Mouse (Mus musculus) lung, embryonic 14.5 days (tissue): ENCODE results near the gene Oas1e. TPM values are rescaled to one million over a fixed set of nuclear protein-coding genes. Genes with fewer than 3 reads are reported as not detected.
A peak's percentile ranks its signal among the peaks of the same experiment; 100 is the strongest.

ENCODE experiments used
- ATAC-seq: fragments of 200-750 bp; cut with Nextera tagmentation; 2 replicates; pipeline ENCODE4 v1.8.0; 2017; ENCODE audit warnings: mild to moderate bottlenecking, moderate TSS enrichment, moderate library complexity; ENCODE audit not compliant: insufficient read depth
- DNase-seq: peaks from one replicate; pipeline ENCODE4 v3.0.0-alpha.2; 2015
- H3K27ac ChIP-seq: fragments of 300-500 bp; sonication (generic); 2 replicates; pipeline ENCODE4 v1.5.1; 2014; ENCODE audit warnings: low read depth, mild to moderate bottlenecking, moderate library complexity
- H3K27me3 ChIP-seq: fragments of 300-500 bp; sonication (generic); 2 replicates; pipeline ENCODE4 v1.6.1; 2014; ENCODE audit warnings: low read length, control low read depth; ENCODE audit not compliant: insufficient read depth
- H3K36me3 ChIP-seq: fragments of 300-500 bp; sonication (generic); 2 replicates; pipeline ENCODE4 v1.6.1; 2014; ENCODE audit warnings: control low read depth; ENCODE audit not compliant: insufficient read depth
- H3K4me1 ChIP-seq: fragments of 300-500 bp; sonication (generic); 2 replicates; pipeline ENCODE4 v1.6.1; 2014; ENCODE audit warnings: antibody characterized with exemption, control low read depth; ENCODE audit not compliant: insufficient read depth
- H3K4me2 ChIP-seq: fragments of 300-500 bp; sonication (generic); 2 replicates; pipeline ENCODE4 v1.6.1; 2014; ENCODE audit warnings: mild to moderate bottlenecking
- H3K4me3 ChIP-seq: fragments of 300-500 bp; sonication (generic); 2 replicates; pipeline ENCODE4 v1.5.1; 2014; ENCODE audit warnings: low read depth, low read length
- H3K9ac ChIP-seq: fragments of 300-500 bp; sonication (generic); 2 replicates; pipeline ENCODE4 v1.6.1; 2014
- H3K9me3 ChIP-seq: fragments of 300-500 bp; sonication (generic); 2 replicates; pipeline ENCODE4 v1.6.1; 2016; ENCODE audit warnings: low read depth, low read length, control low read depth
- CTCF ChIP-seq: IDR thresholded peaks from 2 replicates; pipeline ENCODE4 v1.5.1; 2016; ENCODE audit warnings: antibody characterized with exemption, low read depth
- WGBS: fragments of 180-500 bp; shearing (Covaris S2); extraction: QIAGEN DNeasy Blood & Tissue Kit; methylation state at CpG from one replicate; pipeline ENCODE4 v1.1.7; 2014; 5-methylcytosine and 5-hydroxymethylcytosine counted together
- polyA plus RNA-seq: library from polyadenylated mRNA; unstranded; fragments of >200 nt; fragmentation: Nextera tagmentation; extraction: Ambion mirVana; gene quantifications from 2 replicates; pipeline ENCODE4 v1.2.1, GENCODE M21; 2014

Gene Oas1e
- polyA plus RNA-seq, 1 experiment from 2014 or later, result not detected

- DNase-seq (no peak), ATAC-seq (no peak)
- H3K27me3 ChIP-seq, result no peaks in the 10 kb centered on the region
- H3K36me3 ChIP-seq, result no peaks in the 10 kb centered on the region
- no peak for TF ChIP-seq CTCF
- no peak overlapping the region for H3K9ac ChIP-seq
- 66% methylated on average over 14 of the region's 14 CpGs for WGBS
- H3K4me2 ChIP-seq, result no peak overlapping the region
- no peak overlapping the region for H3K27ac ChIP-seq
- no peaks in the 10 kb centered on the region for H3K4me1 ChIP-seq
- no peaks in the 10 kb centered on the region for H3K9me3 ChIP-seq
- H3K4me3 ChIP-seq, result no peak overlapping the region
These were observed 19.9 kb downstream of the Oas1e start for GRCm38 (mm10) chr5:120775287-120775985.

GRCm38 (mm10) chr5:120769396-120769795 is 25.9 kb downstream of the Oas1e start:
- no peak for ATAC-seq
- no peaks in the 10 kb centered on the region for H3K9me3 ChIP-seq
- 54% methylated on average over 3 of the region's 3 CpGs for WGBS

DNA sequence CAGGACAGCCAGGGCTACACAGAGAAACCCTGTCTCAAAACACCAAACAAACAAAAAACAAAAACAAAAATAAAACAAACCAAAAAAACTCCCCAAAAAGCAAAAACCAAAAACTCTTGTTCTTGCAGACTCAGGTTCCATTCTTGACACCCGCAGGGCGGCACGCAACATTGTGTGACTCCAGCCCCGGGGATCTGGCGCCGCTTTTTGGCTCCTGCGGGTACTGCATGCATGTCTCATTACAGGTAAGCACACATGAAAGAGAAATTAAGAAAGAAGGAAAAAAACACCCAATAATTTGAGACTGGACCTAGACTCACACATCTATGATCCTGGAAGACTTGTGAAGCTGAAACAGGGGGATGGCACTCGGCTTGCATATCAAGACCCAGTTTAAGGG is 30.3 kb downstream of the Oas1e start:
- Histone ChIP-seq H3K36me3 (no peaks in the 10 kb centered on the region), H3K4me1 (no peaks in the 10 kb centered on the region), H3K9me3 (no peaks in the 10 kb centered on the region), H3K4me2 (no peak overlapping the region), H3K4me3 (no peak overlapping the region), H3K27me3 (no peaks in the 10 kb centered on the region), H3K9ac (no peak overlapping the region), H3K27ac (no peak overlapping the region)
- DNase-seq (no peak), ATAC-seq (no peak)
- 72% methylated on average over 8 of the region's 8 CpGs for WGBS
- TF ChIP-seq CTCF, result no peak

More at GRCm38 (mm10) chr5:120769396-120769795, 25.9 kb downstream of the Oas1e start:
- Histone ChIP-seq H3K27ac (no peak overlapping the region), H3K4me1 (no peaks in the 10 kb centered on the region), H3K9ac (no peak overlapping the region), H3K27me3 (no peaks in the 10 kb centered on the region), H3K4me3 (no peak overlapping the region), H3K4me2 (no peak overlapping the region), H3K36me3 (no peaks in the 10 kb centered on the region)
- DNase-seq, result no peak
- TF ChIP-seq CTCF, result no peak

DNA sequence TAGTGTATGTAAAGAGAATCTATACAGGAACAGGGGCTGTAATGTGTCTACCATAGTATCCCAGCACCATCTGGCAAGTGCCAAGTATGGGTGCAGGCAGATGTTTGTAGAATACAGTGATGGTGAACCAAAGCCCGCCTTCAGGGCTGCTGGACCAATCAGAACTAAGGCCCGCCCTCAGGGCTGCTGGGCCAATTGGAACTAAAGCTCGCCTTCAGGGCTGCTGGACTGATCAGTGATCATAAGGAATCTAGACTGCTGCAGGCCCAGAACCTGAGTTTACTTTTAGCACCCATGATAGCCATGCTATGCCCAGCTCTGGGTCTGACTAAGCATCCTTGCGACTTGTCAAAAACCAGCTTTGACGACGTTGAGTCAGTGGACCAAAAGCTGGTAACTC is 33.4 kb downstream of the Oas1e start:
- H3K9ac ChIP-seq, result no peak overlapping the region
- DNase-seq, result peak; percentile 30
- no peaks in the 10 kb centered on the region for H3K27me3 ChIP-seq
- H3K9me3 ChIP-seq, result no peaks in the 10 kb centered on the region
- H3K4me2 ChIP-seq, result no peak overlapping the region
- no peak for TF ChIP-seq CTCF
- WGBS, result 26% methylated on average over 6 of the region's 6 CpGs
- no peak overlapping the region for H3K27ac ChIP-seq
- H3K4me1 ChIP-seq, result no peaks in the 10 kb centered on the region
- H3K4me3 ChIP-seq, result no peak overlapping the region
- no peaks in the 10 kb centered on the region for H3K36me3 ChIP-seq
- no peak for ATAC-seq

- H3K9ac ChIP-seq, result no peak overlapping the region
- H3K36me3 ChIP-seq, result no peaks in the 10 kb centered on the region
- H3K4me2 ChIP-seq, result no peak overlapping the region
- WGBS, result 85% methylated on average over 4 of the region's 4 CpGs
- no peaks in the 10 kb centered on the region for H3K9me3 ChIP-seq
- H3K27ac ChIP-seq, result no peak overlapping the region
- DNase-seq (no peak), ATAC-seq (no peak)
- H3K4me3 ChIP-seq, result no peak overlapping the region
- H3K27me3 ChIP-seq, result no peaks in the 10 kb centered on the region
- no peak for TF ChIP-seq CTCF
- no peaks in the 10 kb centered on the region for H3K4me1 ChIP-seq
These were observed 41.1 kb downstream of the Oas1e start for GRCm38 (mm10) chr5:120754215-120754614.

DNA sequence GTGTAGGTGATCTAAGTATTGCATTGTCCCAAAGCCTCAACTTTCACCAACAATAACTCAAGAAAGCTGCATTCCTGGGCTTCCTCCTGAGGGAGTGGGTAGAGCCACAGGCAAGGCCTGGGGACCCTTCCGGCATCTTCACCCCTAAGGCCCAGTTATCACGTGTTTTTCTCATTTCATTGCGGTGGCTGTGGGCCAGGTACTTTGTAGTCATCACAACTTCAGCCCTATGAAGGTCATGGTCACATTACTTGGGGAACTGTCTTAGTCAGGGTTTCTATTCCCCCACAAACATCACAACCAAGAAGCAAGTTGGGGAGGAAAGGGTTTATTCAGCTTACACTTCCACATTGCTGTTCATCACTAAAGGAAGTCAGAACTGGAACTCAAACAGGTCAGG is 42.5 kb downstream of the Oas1e start:
- no peak overlapping the region for H3K4me2 ChIP-seq
- WGBS, result 69% methylated on average over 3 of the region's 3 CpGs

GRCm38 (mm10) chr5:120751206-120751605 is 44.1 kb downstream of the Oas1e start:
- Histone ChIP-seq H3K9ac (no peak overlapping the region), H3K27ac (no peak overlapping the region), H3K27me3 (no peaks in the 10 kb centered on the region), H3K9me3 (no peaks in the 10 kb centered on the region), H3K4me1 (no peaks in the 10 kb centered on the region), H3K36me3 (no peaks in the 10 kb centered on the region), H3K4me2 (no peak overlapping the region), H3K4me3 (no peak overlapping the region)
- TF ChIP-seq CTCF, result no peak
- WGBS, result 72% methylated on average over 3 of the region's 3 CpGs
- DNase-seq (no peak), ATAC-seq (no peak)

More for the DNA sequence above, 42.5 kb downstream of the Oas1e start:
- no peak overlapping the region for H3K27ac ChIP-seq
- H3K36me3 ChIP-seq, result no peaks in the 10 kb centered on the region
- H3K27me3 ChIP-seq, result no peaks in the 10 kb centered on the region
- no peak for ATAC-seq
- TF ChIP-seq CTCF, result no peak
- no peak for DNase-seq
- no peak overlapping the region for H3K9ac ChIP-seq
- no peaks in the 10 kb centered on the region for H3K4me1 ChIP-seq
- H3K9me3 ChIP-seq, result no peaks in the 10 kb centered on the region
- H3K4me3 ChIP-seq, result no peak overlapping the region
